In the genomic region with DNA sequence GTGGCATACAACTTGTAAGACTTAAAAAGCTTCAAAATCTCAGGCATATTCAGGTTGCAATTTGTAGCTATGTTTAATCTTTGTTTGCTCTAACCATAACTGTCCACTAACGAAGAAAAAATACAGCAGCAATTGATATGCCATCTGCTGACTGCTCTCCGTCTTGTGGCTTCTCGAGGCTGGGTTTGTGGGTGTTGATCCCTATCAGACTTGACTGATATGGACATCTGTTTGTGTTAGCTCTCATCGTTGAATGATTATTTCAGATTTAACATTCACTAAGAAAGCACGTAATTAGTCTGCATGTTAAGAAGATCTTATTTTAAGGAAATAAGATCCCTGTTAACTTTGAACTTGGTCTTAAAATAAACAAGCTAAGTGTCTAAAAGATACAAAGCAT, we compare ENCODE assay signal across 14 mouse cellular contexts.
"Had no signal": no experiment of that assay in that cellular context is flagged by ENCODE, and none has a peak within 500 bp of the region (broad histone marks: within the 10 kb centered on the region; RNA-seq: fewer than 3 reads in every experiment).

No protein-coding gene starts in this region.

- H3K9me3 ChIP-seq: kidney, embryonic 15.5 days; liver, embryonic 13.5 days; midbrain, embryonic 12.5 days had no signal

- H3K9ac ChIP-seq: kidney, embryonic 15.5 days; liver, embryonic 13.5 days; midbrain, embryonic 12.5 days had no signal

- H3K36me3 ChIP-seq: liver, embryonic 13.5 days had no signal

- H3K4me3 ChIP-seq: kidney, embryonic 15.5 days; left cerebral cortex, adult 2 months; liver, embryonic 13.5 days; midbrain, embryonic 12.5 days had no signal

- H3K27ac ChIP-seq: kidney, embryonic 15.5 days; left cerebral cortex, adult 2 months; liver, embryonic 13.5 days; midbrain, embryonic 12.5 days had no signal

- H3K27me3 ChIP-seq: kidney, embryonic 15.5 days; liver, embryonic 13.5 days; midbrain, embryonic 12.5 days had no signal

- DNase-seq: kidney, adult 2 months; kidney, postnatal 10 days; kidney, postnatal 36 days; layer of hippocampus, postnatal 36 days; liver, embryonic 13.5 days; lung, adult 2 months; lung, postnatal 14 days; lung, postnatal 4 days; thymus, adult 18-20 months; thymus, postnatal 36 days had no signal

- H3K4me2 ChIP-seq: kidney, embryonic 15.5 days; liver, embryonic 13.5 days; midbrain, embryonic 12.5 days had no signal

- H3K4me1 ChIP-seq: kidney, embryonic 15.5 days; liver, embryonic 13.5 days had no signal

- ATAC-seq: midbrain, embryonic 16.5 days had no signal
